Mouse (Mus musculus) CH12.LX (cell line): Measurements from ENCODE around the gene Pgd. TPM values are rescaled to one million over a fixed set of nuclear protein-coding genes. Genes with fewer than 3 reads are reported as not detected.

Experiments used
- DNase-seq: peaks from one replicate; pipeline ENCODE4 v3.0.0-alpha.2; 2013; ENCODE audit errors: extremely low read depth
- H3K27ac ChIP-seq: 2 replicates; pipeline ENCODE4 v1.5.1; 2012; ENCODE audit warnings: low read depth, mild to moderate bottlenecking, control low read depth, moderate library complexity; ENCODE audit not compliant: insufficient read depth
- H3K27me3 ChIP-seq: replicated peaks from 2 replicates; pipeline ENCODE3; 2012; ENCODE audit warnings: inconsistent platforms
- H3K36me3 ChIP-seq, 2 experiments: replicated peaks in 1 of 2; 2 replicates each; pipeline versions ENCODE3 to v1.6.1; 2012; ENCODE audit warnings: inconsistent platforms in 1 of 2, low read length in 1 of 2, mild to moderate bottlenecking in 1 of 2, mixed read lengths in 1 of 2, moderate library complexity in 1 of 2; ENCODE audit not compliant: control insufficient read depth in 1 of 2, insufficient read depth in 1 of 2
- H3K4me1 ChIP-seq, 2 experiments: 2 replicates each; pipeline ENCODE4 v1.6.1; 2012; ENCODE audit warnings: inconsistent platforms in 1 of 2, moderate library complexity in 1 of 2; ENCODE audit not compliant: insufficient read depth in 2 of 2, control insufficient read depth in 1 of 2
- H3K4me2 ChIP-seq: 2 replicates; pipeline ENCODE4 v1.6.1; 2012; ENCODE audit warnings: low read depth, mild to moderate bottlenecking, control low read depth; ENCODE audit not compliant: poor library complexity, insufficient read depth, severe bottlenecking
- H3K4me3 ChIP-seq, 3 experiments: fragments of 150-350 bp in 1 of 3; sonication (generic) in 1 of 3; replicated peaks in 1 of 3; 2 replicates each; pipeline versions ENCODE3 to v1.5.1; 2011 to 2012; ENCODE audit warnings: low read depth in 2 of 3, low read length in 2 of 3, mild to moderate bottlenecking in 2 of 3, moderate library complexity in 2 of 3, control low read depth in 1 of 3, improper control_type of control experiment in 1 of 3, inconsistent platforms in 1 of 3, mixed read lengths in 1 of 3; ENCODE audit not compliant: poor library complexity in 1 of 3
- H3K79me2 ChIP-seq: replicated peaks from 2 replicates; pipeline ENCODE4 v1.6.1; 2012; ENCODE audit warnings: mild to moderate bottlenecking, moderate library complexity; ENCODE audit not compliant: control insufficient read depth, poor library complexity, insufficient read depth, severe bottlenecking; ENCODE audit errors: extremely low read depth
- H3K9ac ChIP-seq: 2 replicates; pipeline ENCODE4 v1.6.1; 2012; ENCODE audit warnings: low read depth, mild to moderate bottlenecking, control low read depth, moderate library complexity; ENCODE audit not compliant: insufficient read depth
- H3K9me3 ChIP-seq: replicated peaks from 2 replicates; pipeline ENCODE3; 2012; ENCODE audit warnings: low read length, inconsistent platforms, mixed read lengths
- BHLHE40 ChIP-seq: IDR thresholded peaks from 2 replicates; pipeline ENCODE4 v1.6.1; 2011; ENCODE audit warnings: mild to moderate bottlenecking, low read depth, low read length, improper control_type of control experiment
- E2F4 ChIP-seq: IDR thresholded peaks from 2 replicates; pipeline ENCODE4 v1.6.1; 2011; ENCODE audit warnings: low read depth, low read length, improper control_type of control experiment; ENCODE audit not compliant: insufficient replicate concordance
- EP300 ChIP-seq: IDR thresholded peaks from 2 replicates; pipeline ENCODE4 v1.6.1; 2011; ENCODE audit warnings: low read length, improper control_type of control experiment
- GABPA ChIP-seq: IDR thresholded peaks from 2 replicates; pipeline ENCODE4 v1.6.1; 2012; ENCODE audit warnings: low read depth, low read length, improper control_type of control experiment, inconsistent platforms; ENCODE audit not compliant: insufficient replicate concordance
- HCFC1 ChIP-seq: IDR thresholded peaks from 2 replicates; pipeline ENCODE4 v1.6.1; 2012; ENCODE audit warnings: low read depth, mild to moderate bottlenecking, inconsistent platforms, low read length, improper control_type of control experiment
- IRF4 ChIP-seq: IDR thresholded peaks from 2 replicates; pipeline ENCODE4 v1.6.1; 2014; ENCODE audit warnings: low read depth, mild to moderate bottlenecking, inconsistent platforms, low read length, improper control_type of control experiment
- MAFK ChIP-seq: IDR thresholded peaks from 2 replicates; pipeline ENCODE4 v1.6.1; 2011; ENCODE audit warnings: low read length, improper control_type of control experiment; ENCODE audit not compliant: insufficient replicate concordance
- MAX ChIP-seq: IDR thresholded peaks from 2 replicates; pipeline ENCODE4 v1.6.1; 2011; ENCODE audit warnings: low read length, improper control_type of control experiment
- MAZ ChIP-seq: IDR thresholded peaks from 2 replicates; pipeline ENCODE4 v1.6.1; 2012; ENCODE audit warnings: low read depth, mild to moderate bottlenecking, inconsistent platforms, low read length, improper control_type of control experiment, moderate library complexity
- MEF2A ChIP-seq: IDR thresholded peaks from 2 replicates; pipeline ENCODE4 v1.6.1; 2014; ENCODE audit warnings: low read depth, mild to moderate bottlenecking, inconsistent platforms, low read length, improper control_type of control experiment, borderline replicate concordance
- NELFE ChIP-seq: IDR thresholded peaks from 2 replicates; pipeline ENCODE4 v1.6.1; 2011; ENCODE audit warnings: low read depth, low read length, improper control_type of control experiment
- NRF1 ChIP-seq: IDR thresholded peaks from 2 replicates; pipeline ENCODE4 v1.6.1; 2014; ENCODE audit warnings: low read depth, mild to moderate bottlenecking, inconsistent platforms, low read length, improper control_type of control experiment, moderate library complexity
- PAX5 ChIP-seq: IDR thresholded peaks from 2 replicates; pipeline ENCODE4 v1.6.1; 2012; ENCODE audit warnings: low read length, inconsistent platforms, mixed read lengths
- POLR2AphosphoS2 ChIP-seq: IDR thresholded peaks from 2 replicates; pipeline ENCODE4 v1.6.1; 2011; ENCODE audit warnings: low read depth, low read length, improper control_type of control experiment
- RAD21 ChIP-seq: IDR thresholded peaks from 2 replicates; pipeline ENCODE4 v1.6.1; 2011; ENCODE audit warnings: low read depth, mild to moderate bottlenecking, low read length, improper control_type of control experiment, moderate library complexity
- USF1 ChIP-seq: IDR thresholded peaks from 2 replicates; pipeline ENCODE4 v1.6.1; 2014; ENCODE audit warnings: low read depth, mild to moderate bottlenecking, inconsistent platforms, low read length, improper control_type of control experiment
- USF2 ChIP-seq: conservative IDR thresholded peaks from 2 replicates; pipeline ENCODE4 v1.6.1; 2011; ENCODE audit warnings: low read depth, low read length, improper control_type of control experiment
- ZC3H11A ChIP-seq: IDR thresholded peaks from 2 replicates; pipeline ENCODE4 v1.6.1; 2012; ENCODE audit warnings: low read depth, mild to moderate bottlenecking, inconsistent platforms, low read length, improper control_type of control experiment
- ZKSCAN1 ChIP-seq: IDR thresholded peaks from 2 replicates; pipeline ENCODE4 v1.6.1; 2012; ENCODE audit warnings: low read depth, inconsistent platforms, low read length, improper control_type of control experiment, borderline replicate concordance
- dilution Hi-C: fragments of 300-500 bp; cut with MboI; formaldehyde crosslinking; loops from 2 replicates; pipeline ENCODE4 v1.14.3; 2020; ENCODE audit warnings: low sequenced_read_pairs; ENCODE audit not compliant: extremely low pct_unique_long_range_greater_than_20kb, extremely low pct_ligation_motif_present
- in situ Hi-C: fragments of 300-500 bp; cut with MboI; formaldehyde crosslinking; loops from 3 replicates; pipeline ENCODE4 v1.14.3; 2019; ENCODE audit warnings: low sequenced_read_pairs, low pct_ligation_motif_present, low pct_unique_long_range_greater_than_20kb, mixed read lengths
- polyA plus RNA-seq: library from polyadenylated mRNA; unstranded; fragments of >175 nt; gene quantifications from 2 replicates; pipeline ENCODE4 v1.2.1, GENCODE M21; 2012; ENCODE audit warnings: low read depth; ENCODE audit not compliant: insufficient read length
- total RNA-seq, 2 experiments: library from RNA; depleted of rRNA; stranded (reverse); fragments of 300-350 nt in 1 of 2; fragments of >200 nt in 1 of 2; gene quantifications; 2 replicates each; pipeline ENCODE4 v1.2.3; 2012 to 2014

The Pgd gene
- total and polyA plus RNA-seq, 3 experiments: 50.1 to 251 (median 51.6) TPM

DNA sequence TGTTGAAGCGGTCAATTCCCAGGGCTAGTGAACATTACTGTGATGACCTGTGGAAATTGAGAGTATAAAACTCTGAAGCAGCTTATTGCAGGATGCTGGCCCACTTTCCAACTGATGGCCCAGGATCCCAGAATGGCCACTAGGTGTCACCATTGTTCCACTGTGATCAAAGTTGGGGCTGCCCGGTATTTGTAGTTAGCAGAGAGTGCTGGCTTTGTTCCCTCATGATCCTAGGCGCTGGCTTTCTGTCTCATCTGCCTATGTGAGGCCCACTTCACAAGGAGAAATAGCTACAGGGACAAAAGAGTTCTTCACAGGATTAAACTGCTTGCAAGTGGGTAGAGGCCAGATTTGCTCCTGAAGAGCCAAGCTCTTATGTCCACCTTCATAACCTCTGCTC, 22.1 kb downstream of the Pgd start (continued):
- TF ChIP-seq EP300 (no peak), HCFC1 (no peak), MAX (no peak), ZKSCAN1 (no peak), MAZ (no peak), NELFE (no peak), ZC3H11A (0 out of 2 replicates have a peak, but pooled peaks have one; percentile 25), MAFK (no peak), POLR2AphosphoS2 (no peak)

DNA sequence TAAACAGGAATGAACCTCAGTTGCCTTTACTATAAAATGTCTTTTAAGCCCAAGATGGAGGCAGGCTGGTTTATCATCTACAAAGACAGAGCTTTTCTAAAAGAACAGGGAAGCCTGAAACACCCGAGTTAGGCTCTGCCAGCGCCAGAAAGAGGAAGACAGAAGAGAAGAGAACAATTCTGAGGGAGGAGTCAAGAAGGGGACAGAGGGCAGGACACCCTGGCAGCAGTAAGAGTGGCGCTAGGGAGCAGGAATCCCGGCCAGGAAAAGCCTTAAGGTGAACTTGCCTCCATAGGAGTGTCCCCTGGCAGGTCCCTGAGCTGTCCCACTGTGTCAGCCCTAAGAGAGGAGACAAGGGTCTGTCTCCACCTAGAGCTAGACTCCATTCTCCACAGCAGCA, 23.0 kb downstream of the Pgd start:
- no peaks in the 10 kb centered on the region for H3K27me3 ChIP-seq
- peaks cover 5% of the 10 kb centered on the region for H3K9me3 ChIP-seq
- H3K4me2 ChIP-seq: no peak overlapping the region
- TF ChIP-seq PAX5: no peak
- no peak for TF ChIP-seq NELFE
- no peak for TF ChIP-seq USF1
- no peak for TF ChIP-seq USF2
- TF ChIP-seq E2F4: no peak
- TF ChIP-seq MAX: no peak
- TF ChIP-seq IRF4: no peak
- TF ChIP-seq MAFK: no peak
- no peak for TF ChIP-seq EP300
- TF ChIP-seq ZKSCAN1: no peak
- TF ChIP-seq NRF1: no peak
- no peak for TF ChIP-seq MEF2A
- TF ChIP-seq RAD21: no peak
- TF ChIP-seq BHLHE40: no peak
- no peak for TF ChIP-seq GABPA
- H3K4me3 ChIP-seq: no peak overlapping the region
- in situ Hi-C loops (loop anchor here (5.0 to 10.0 kb wide), 2 partner anchors 181 to 404 kb away; no protein-coding TSS in a partner anchor), dilution Hi-C loops (no loop called here)
- H3K79me2 ChIP-seq: no peaks in the 10 kb centered on the region
- H3K9ac ChIP-seq: no peak overlapping the region
- no peak overlapping the region for H3K27ac ChIP-seq
- H3K36me3 ChIP-seq: no peaks in the 10 kb centered on the region
- DNase-seq: no peak
- H3K4me1 ChIP-seq: peaks cover 0 to 17% of the 10 kb centered on the region in 2 experiments; a peak in 2 of 4 replicates
